Mouse (Mus musculus): ENCODE measurements around the gene Nrbf2.
A peak's percentile ranks its signal among the peaks of the same experiment; 100 is the strongest.

Nrbf2 gene

GRCm38 (mm10) chr10:67285176-67285814 lies at the start of gene Nrbf2:
TSS of gene Nrbf2 (minus strand) at chr10:67285305.
- peak; percentile 94 for DNase-seq (ENCODE audit: low spot score)

- DNase-seq (ENCODE audit: low spot score) = no peak
Observed at GRCm38 (mm10) chr10:67330580-67330979, 45.5 kb upstream of the Nrbf2 start.

- no peak for DNase-seq (ENCODE audit: low spot score)
Observed at GRCm38 (mm10) chr10:67329661-67330060, 44.6 kb upstream of the Nrbf2 start.

- no peak for DNase-seq (ENCODE audit: low spot score)
Observed at GRCm38 (mm10) chr10:67328208-67328607, 43.1 kb upstream of the Nrbf2 start.

GRCm38 (mm10) chr10:67324036-67324435 lies 38.9 kb upstream of the Nrbf2 start:
- DNase-seq (ENCODE audit: low spot score) = no peak

- no peak for DNase-seq (ENCODE audit: low spot score)
Observed at GRCm38 (mm10) chr10:67321396-67321795, 36.3 kb upstream of the Nrbf2 start.

- DNase-seq (ENCODE audit: low spot score) = no peak
Observed at GRCm38 (mm10) chr10:67320207-67320859, 35.2 kb upstream of the Nrbf2 start.

GRCm38 (mm10) chr10:67319016-67319725 lies 34.1 kb upstream of the Nrbf2 start:
- DNase-seq (ENCODE audit: low spot score) = no peak

- DNase-seq (ENCODE audit: low spot score) = peak; percentile 26
Observed at GRCm38 (mm10) chr10:67317931-67318460, 32.9 kb upstream of the Nrbf2 start.

- peak; percentile 61 for DNase-seq (ENCODE audit: low spot score)
Observed at GRCm38 (mm10) chr10:67314811-67315435, 29.8 kb upstream of the Nrbf2 start.

- DNase-seq (ENCODE audit: low spot score) = no peak
Observed at GRCm38 (mm10) chr10:67312456-67312855, 27.4 kb upstream of the Nrbf2 start.

GRCm38 (mm10) chr10:67311277-67311959 lies 26.3 kb upstream of the Nrbf2 start:
- DNase-seq (ENCODE audit: low spot score) = peak; percentile 44

GRCm38 (mm10) chr10:67309483-67310138 lies 24.5 kb upstream of the Nrbf2 start:
- DNase-seq (ENCODE audit: low spot score) = no peak

- DNase-seq (ENCODE audit: low spot score) = no peak
Observed at GRCm38 (mm10) chr10:67302340-67302739, 17.2 kb upstream of the Nrbf2 start.

GRCm38 (mm10) chr10:67301046-67301445 lies 15.9 kb upstream of the Nrbf2 start:
- no peak for DNase-seq (ENCODE audit: low spot score)

- no peak for DNase-seq (ENCODE audit: low spot score)
Observed at GRCm38 (mm10) chr10:67299285-67299684, 14.2 kb upstream of the Nrbf2 start.

GRCm38 (mm10) chr10:67298856-67299255 lies 13.8 kb upstream of the Nrbf2 start:
- no peak for DNase-seq (ENCODE audit: low spot score)

- DNase-seq (ENCODE audit: low spot score) = no peak
Observed at GRCm38 (mm10) chr10:67297175-67297855, 12.2 kb upstream of the Nrbf2 start.

- no peak for DNase-seq (ENCODE audit: low spot score)
Observed at GRCm38 (mm10) chr10:67296482-67297152, 11.5 kb upstream of the Nrbf2 start.

- DNase-seq (ENCODE audit: low spot score) = no peak
Observed at GRCm38 (mm10) chr10:67295938-67296466, 10.9 kb upstream of the Nrbf2 start.
